Mouse (Mus musculus): ENCODE results near the gene Ccnl2.
A peak's percentile ranks its signal among the peaks of the same experiment; 100 is the strongest.

Gene Ccnl2

DNA sequence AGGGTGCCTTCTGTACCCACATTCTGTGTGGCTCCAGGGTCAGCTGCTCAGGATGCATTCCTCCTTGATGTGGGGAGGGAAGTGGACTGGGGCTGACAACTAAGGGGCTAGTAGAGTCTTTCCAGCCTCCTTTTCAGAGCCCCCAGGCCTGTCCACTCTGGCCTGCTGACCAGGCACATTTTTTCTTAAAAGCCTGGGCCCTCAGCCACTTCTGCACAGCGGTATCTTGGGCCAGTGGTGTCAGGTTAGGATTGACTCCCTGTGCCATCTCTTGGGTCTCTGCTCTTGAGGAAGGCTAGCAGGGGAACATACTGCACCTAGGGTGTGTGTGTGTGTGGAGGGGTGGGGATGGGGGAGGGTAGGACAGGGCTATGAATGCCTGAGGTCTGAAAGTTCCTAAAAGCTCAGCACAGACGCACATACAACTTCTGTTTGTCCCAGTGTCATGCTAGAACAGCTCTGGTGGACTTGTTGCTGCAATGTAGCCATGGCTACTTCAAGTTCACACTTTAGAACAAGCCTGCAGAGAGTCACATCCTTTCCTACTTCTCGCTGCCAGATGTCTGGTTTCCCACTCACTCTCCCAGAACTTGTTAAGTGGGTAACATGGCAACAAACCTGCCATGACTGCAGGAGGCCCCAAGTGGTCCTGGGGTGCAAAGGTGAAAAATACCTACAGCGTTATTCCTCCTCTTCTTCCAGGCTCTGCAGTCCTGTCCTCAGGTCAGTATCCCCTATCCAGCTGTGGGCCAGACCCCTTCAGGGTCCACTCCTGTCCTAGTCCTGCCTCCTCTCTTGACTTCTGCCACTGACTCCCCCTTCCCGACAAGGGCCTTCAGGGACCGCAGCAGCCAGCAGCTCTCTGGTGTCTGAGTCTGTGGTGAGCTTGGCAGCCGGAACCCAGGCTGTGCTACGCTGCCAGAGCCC lies 28.1 kb downstream of the Ccnl2 start:
- no peak for DNase-seq

- DNase-seq: peak; percentile 78 to 80
Observed at GRCm38 (mm10) chr4:155841003-155841454, 28.7 kb downstream of the Ccnl2 start.

GRCm38 (mm10) chr4:155841651-155842270 lies 29.5 kb downstream of the Ccnl2 start:
- DNase-seq: peak; percentile 39 to 42

- no peak for DNase-seq
Observed at GRCm38 (mm10) chr4:155843231-155843630, 30.9 kb downstream of the Ccnl2 start.

GRCm38 (mm10) chr4:155846871-155847578 lies 34.7 kb downstream of the Ccnl2 start, which contains the start of gene Dvl1:
Gene Dvl1, plus strand, starts transcription at chr4:155847402.
- DNase-seq: peak; percentile 97 to 99

DNA sequence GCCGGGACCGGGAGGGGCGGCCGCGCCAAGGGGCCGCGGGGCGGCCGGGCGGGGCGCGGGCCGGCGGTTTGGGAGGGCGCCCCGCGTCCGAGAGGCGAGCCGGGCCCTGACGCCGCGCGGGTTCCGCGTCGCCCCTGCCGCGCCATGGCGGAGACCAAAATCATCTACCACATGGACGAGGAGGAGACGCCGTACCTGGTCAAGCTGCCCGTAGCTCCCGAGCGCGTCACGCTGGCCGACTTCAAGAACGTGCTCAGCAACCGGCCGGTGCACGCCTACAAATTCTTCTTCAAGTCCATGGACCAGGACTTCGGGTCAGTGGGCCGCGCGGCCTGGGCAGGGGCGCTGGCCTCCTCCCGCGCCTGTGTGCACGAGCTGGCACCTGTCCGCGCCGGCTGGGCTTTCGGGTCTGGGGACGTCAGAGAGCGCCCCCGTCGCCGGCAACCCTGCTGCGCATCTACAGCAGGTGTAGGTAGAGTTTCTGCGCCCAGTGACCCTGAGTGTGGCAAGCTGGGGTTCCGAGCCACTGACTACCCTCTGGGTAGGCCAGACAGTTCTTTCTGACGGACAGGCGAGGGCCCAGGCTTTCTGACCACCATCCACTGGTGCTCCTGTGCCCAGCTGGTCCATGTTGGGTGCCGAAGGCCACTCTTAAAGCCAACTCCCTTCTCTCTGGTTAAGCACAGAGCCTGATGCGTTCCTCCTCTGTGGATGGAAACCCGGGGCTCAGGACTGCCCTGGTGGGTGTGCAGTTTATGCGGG lies 35.5 kb downstream of the Ccnl2 start:
- DNase-seq: peak; percentile 31 to 42

- DNase-seq: no peak
Observed at GRCm38 (mm10) chr4:155848434-155849095, 36.3 kb downstream of the Ccnl2 start.

DNA sequence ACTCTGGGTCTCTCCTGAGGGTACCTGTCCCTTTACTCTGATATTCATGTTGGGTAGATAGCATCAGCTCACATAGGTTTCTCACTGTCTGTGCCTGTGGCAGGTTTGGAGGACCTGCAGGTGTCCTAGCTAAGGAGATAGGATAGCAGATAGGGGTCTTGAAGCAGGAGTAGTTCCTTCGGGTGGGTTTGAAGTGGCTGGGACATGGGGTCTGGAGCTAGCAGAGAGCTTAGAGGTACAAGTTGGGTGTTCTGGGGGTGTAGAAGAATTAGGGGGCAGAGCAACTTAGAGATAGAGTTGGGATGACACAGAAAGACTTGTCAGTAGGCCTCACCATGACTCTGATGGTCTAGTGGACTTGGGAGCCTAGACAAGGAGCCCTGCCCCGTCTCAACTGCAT lies 37.1 kb downstream of the Ccnl2 start:
- no peak for DNase-seq

GRCm38 (mm10) chr4:155849792-155850451 lies 37.6 kb downstream of the Ccnl2 start:
- DNase-seq: no peak

GRCm38 (mm10) chr4:155851368-155851767 lies 39.1 kb downstream of the Ccnl2 start:
- no peak for DNase-seq

GRCm38 (mm10) chr4:155851951-155852411 lies 39.7 kb downstream of the Ccnl2 start:
- no peak for DNase-seq

DNA sequence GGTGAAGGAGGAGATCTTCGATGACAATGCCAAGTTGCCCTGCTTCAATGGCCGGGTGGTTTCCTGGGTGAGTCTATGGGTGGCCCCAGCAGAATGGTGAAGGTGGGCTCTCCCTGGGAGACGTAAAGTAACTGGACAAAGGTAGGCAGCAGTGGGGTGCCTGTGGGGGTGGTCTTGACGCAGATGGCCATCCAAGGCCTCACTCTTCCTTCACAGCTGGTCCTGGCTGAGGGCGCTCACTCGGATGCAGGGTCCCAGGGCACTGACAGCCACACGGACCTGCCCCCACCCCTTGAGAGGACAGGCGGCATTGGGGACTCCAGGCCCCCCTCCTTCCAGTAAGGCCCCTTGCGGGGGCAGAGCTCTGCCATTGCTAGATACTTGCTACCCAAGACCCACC lies 41.1 kb downstream of the Ccnl2 start:
- no peak for DNase-seq

DNA sequence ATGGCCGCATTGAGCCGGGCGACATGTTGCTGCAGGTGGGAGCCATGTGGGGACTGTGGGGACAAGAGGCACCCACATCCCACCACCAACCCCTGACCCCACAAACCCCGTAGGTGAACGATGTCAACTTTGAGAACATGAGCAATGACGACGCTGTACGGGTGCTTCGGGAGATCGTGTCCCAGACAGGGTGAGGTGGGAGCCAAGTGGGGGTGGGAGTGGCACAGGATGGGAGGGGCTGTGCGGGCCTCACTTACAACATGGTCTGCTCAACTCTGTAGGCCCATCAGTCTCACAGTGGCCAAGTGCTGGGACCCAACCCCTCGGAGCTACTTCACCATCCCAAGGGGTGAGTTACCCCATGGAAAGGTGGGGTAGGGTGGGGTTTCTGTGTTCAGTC lies 42.7 kb downstream of the Ccnl2 start:
- no peak for DNase-seq

GRCm38 (mm10) chr4:155856071-155856470 lies 43.8 kb downstream of the Ccnl2 start:
- no peak for DNase-seq

GRCm38 (mm10) chr4:155856881-155857280 lies 44.6 kb downstream of the Ccnl2 start:
- DNase-seq: no peak

DNA sequence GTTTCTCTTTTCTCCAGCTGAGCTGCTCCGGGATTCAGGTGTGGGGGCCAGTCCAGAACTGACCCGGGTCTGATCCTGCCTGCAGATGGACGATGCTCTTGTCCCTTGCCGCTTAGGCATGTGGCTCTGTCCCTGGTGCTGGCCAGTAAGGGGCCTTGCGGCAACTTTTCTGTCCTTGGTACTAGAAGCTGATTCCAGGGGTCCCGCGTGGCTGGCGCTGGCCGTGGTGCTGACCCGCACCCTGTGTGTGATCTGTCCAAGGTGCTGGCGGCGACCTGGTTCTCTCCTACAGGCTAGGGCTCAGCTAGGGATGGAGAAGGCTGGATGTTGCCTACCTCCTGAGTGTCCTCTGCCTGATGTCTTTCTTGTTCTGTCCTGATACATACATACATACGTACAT lies 47.0 kb downstream of the Ccnl2 start:
- DNase-seq: no peak

GRCm38 (mm10) chr4:155861787-155862186 lies 49.5 kb downstream of the Ccnl2 start:
- DNase-seq: no peak

- no peak for DNase-seq
Observed at GRCm38 (mm10) chr4:155863001-155863400, 50.7 kb downstream of the Ccnl2 start, which contains the start of gene Tas1r3. Gene Tas1r3, minus strand, starts transcription at chr4:155863362.

DNA sequence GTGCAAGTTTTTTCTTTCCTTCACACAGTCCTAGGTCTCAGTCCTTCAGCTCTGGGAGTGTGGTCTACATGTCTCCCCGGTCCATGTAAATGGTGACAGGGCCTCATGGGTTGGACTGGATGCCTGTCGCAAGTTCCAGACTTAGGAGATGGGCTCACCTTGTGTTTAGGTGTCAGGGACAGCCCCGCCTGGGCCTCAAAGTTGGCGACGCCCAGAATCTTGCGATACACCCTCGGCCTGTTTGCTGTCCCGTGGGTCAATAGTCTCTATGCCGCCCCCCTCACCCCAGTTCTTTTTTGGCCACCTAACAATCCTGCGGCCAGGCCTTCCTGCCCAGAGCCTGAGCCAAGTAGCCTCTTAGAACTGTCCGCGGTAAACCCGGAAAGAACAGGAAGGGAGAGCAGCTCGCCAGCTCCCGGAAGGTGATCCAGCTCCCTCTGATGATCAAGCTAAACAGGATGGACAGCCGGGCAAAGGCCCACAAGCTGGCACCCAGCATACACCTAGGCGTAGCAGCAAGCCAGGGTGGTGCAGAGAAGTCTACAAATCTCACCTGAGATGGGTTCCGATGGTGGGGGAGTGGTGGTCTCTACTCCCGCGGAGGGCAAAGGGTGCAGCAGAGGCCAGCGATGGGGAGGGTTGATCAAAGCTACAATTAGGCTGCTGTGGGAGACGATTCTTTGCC lies 56.5 kb downstream of the Ccnl2 start:
- no peak for DNase-seq

- DNase-seq: peak; percentile 96
Observed at GRCm38 (mm10) chr4:155869317-155870033, 57.2 kb downstream of the Ccnl2 start, which contains the start of the genes Cptp and Ints11. Gene Cptp, minus strand, starts transcription at chr4:155869440. Gene Ints11, plus strand, starts transcription at chr4:155869546.

All from B cell, adult 2 months (primary cell).